ENCODE assay signal across 9 mouse cellular contexts in genomic region chr17:29199151-29199800, GRCm38 (mm10). TPM values are rescaled to one million over a fixed set of nuclear protein-coding genes. Genes with fewer than 3 reads are reported as not detected.
DNase-seq lines count a peak whose midpoint lies in the region; ATAC-seq and TF ChIP-seq lines count a peak whose summit lies in the region.
"Had no signal": no experiment of that assay in that cellular context is flagged by ENCODE, and none has a peak within 500 bp of the region (broad histone marks: within the 10 kb centered on the region; RNA-seq: fewer than 3 reads in every experiment).

No protein-coding gene starts in this region.

- 29% methylated on average over 9 of the region's 9 CpGs for whole genome bisulfite sequencing in hindbrain, embryonic 12.5 days
- WGBS in hindbrain, embryonic 11.5 days, result 24% methylated on average over 9 of the region's 9 CpGs
- WGBS in hindbrain, embryonic 13.5 days, result 20% methylated on average over 9 of the region's 9 CpGs
- WGBS in midbrain, embryonic 13.5 days, result 8% methylated on average over 9 of the region's 9 CpGs
- WGBS in heart, adult 2 months, result 41% methylated on average over 9 of the region's 9 CpGs

- TF ChIP-seq POLR2A in heart, adult 2 months (IDR thresholded peaks at IDR 0.05; ENCODE audit: insufficient read depth, low read depth, low read length), result no peak

- no peak for DNase-seq in hindbrain, embryonic 11.5 days (ENCODE audit: low spot score)
- DNase-seq in MN1 (ENCODE audit: low spot score), result peak; percentile 69
- no peak for DNase-seq in urinary bladder, postnatal 36 days (ENCODE audit: low spot score in 2 of 2)
- no peak for DNase-seq in heart, adult 2 months
- DNase-seq in adrenal gland, adult 2 months, result no peak

- ATAC-seq in hindbrain, embryonic 12.5 days (ENCODE audit: low FRiP score), result no peak
- ATAC-seq in hindbrain, embryonic 11.5 days (ENCODE audit: low FRiP score), result no peak
- no peak for ATAC-seq in hindbrain, embryonic 13.5 days (ENCODE audit: low FRiP score)
- peak; percentile 71; the same call in 1 of the 2 replicates for ATAC-seq in midbrain, embryonic 13.5 days

- no peaks in the 10 kb centered on the region for H3K9me3 ChIP-seq in hindbrain, embryonic 12.5 days (replicated peaks)
- no peaks in the 10 kb centered on the region for H3K9me3 ChIP-seq in hindbrain, embryonic 11.5 days (ENCODE audit: control insufficient read depth, low read length)
- H3K9me3 ChIP-seq in hindbrain, embryonic 13.5 days, result no peaks in the 10 kb centered on the region
- no peaks in the 10 kb centered on the region for H3K9me3 ChIP-seq in midbrain, embryonic 13.5 days

- no peaks in the 10 kb centered on the region for H3K27me3 ChIP-seq in hindbrain, embryonic 12.5 days
- H3K27me3 ChIP-seq in hindbrain, embryonic 11.5 days (ENCODE audit: control insufficient read depth, insufficient read depth, low read length), result no peaks in the 10 kb centered on the region
- no peaks in the 10 kb centered on the region for H3K27me3 ChIP-seq in hindbrain, embryonic 13.5 days
- H3K27me3 ChIP-seq in midbrain, embryonic 13.5 days, result no peaks in the 10 kb centered on the region
- no peaks in the 10 kb centered on the region for H3K27me3 ChIP-seq in heart, adult 2 months (ENCODE audit: control insufficient read depth, insufficient read depth, low read length)
- H3K27me3 ChIP-seq: CH12.LX had no signal

- no peaks in the 10 kb centered on the region for H3K36me3 ChIP-seq in hindbrain, embryonic 12.5 days
- H3K36me3 ChIP-seq in hindbrain, embryonic 11.5 days (ENCODE audit: control insufficient read depth, insufficient read depth, low read length), result no peaks in the 10 kb centered on the region
- H3K36me3 ChIP-seq in hindbrain, embryonic 13.5 days, result no peaks in the 10 kb centered on the region
- no peaks in the 10 kb centered on the region for H3K36me3 ChIP-seq in midbrain, embryonic 13.5 days
- no peaks in the 10 kb centered on the region for H3K36me3 ChIP-seq in heart, adult 2 months (ENCODE audit: control insufficient read depth, insufficient read depth, low read length)

- no peak for TF ChIP-seq EP300 in heart, adult 2 months (IDR thresholded peaks at IDR 0.05; ENCODE audit: insufficient read depth, low read depth, low read length)

- H3K4me2 ChIP-seq in hindbrain, embryonic 12.5 days (replicated peaks), result no peak overlapping the region
- H3K4me2 ChIP-seq in hindbrain, embryonic 11.5 days (replicated peaks; ENCODE audit: low read depth, low read length), result no peak overlapping the region
- H3K4me2 ChIP-seq in hindbrain, embryonic 13.5 days, result no peak overlapping the region
- H3K4me2 ChIP-seq in midbrain, embryonic 13.5 days (replicated peaks), result peak overlapping the region; percentile 15

- peaks cover 15% of the 10 kb centered on the region for H3K4me1 ChIP-seq in hindbrain, embryonic 12.5 days
- H3K4me1 ChIP-seq in hindbrain, embryonic 11.5 days (replicated peaks; ENCODE audit: control insufficient read depth, insufficient read depth, low read length), result no peaks in the 10 kb centered on the region
- peaks cover 14% of the 10 kb centered on the region for H3K4me1 ChIP-seq in hindbrain, embryonic 13.5 days (replicated peaks)
- H3K4me1 ChIP-seq in midbrain, embryonic 13.5 days (replicated peaks), result peaks cover 15% of the 10 kb centered on the region
- H3K4me1 ChIP-seq in heart, adult 2 months (ENCODE audit: control insufficient read depth, insufficient read depth, low read length), result no peaks in the 10 kb centered on the region

- H3K9ac ChIP-seq in hindbrain, embryonic 12.5 days, result no peak overlapping the region
- no peak overlapping the region for H3K9ac ChIP-seq in hindbrain, embryonic 11.5 days (ENCODE audit: low read depth, low read length)
- no peak overlapping the region for H3K9ac ChIP-seq in hindbrain, embryonic 13.5 days
- H3K9ac ChIP-seq in midbrain, embryonic 13.5 days (replicated peaks), result 0 out of 2 replicates have a peak overlapping the region, but pooled peaks have one; percentile 23
- no peak overlapping the region for H3K9ac ChIP-seq in heart, adult 2 months (ENCODE audit: low read depth, low read length)

- H3K79me2 ChIP-seq in heart, adult 2 months (replicated peaks; ENCODE audit: control insufficient read depth, insufficient read depth, low read length), result no peaks in the 10 kb centered on the region

- no peak overlapping the region for H3K4me3 ChIP-seq in hindbrain, embryonic 12.5 days
- H3K4me3 ChIP-seq in hindbrain, embryonic 11.5 days (ENCODE audit: low read depth, low read length), result no peak overlapping the region
- H3K4me3 ChIP-seq in hindbrain, embryonic 13.5 days, result no peak overlapping the region
- H3K4me3 ChIP-seq in midbrain, embryonic 13.5 days (replicated peaks), result no peak overlapping the region
- H3K4me3 ChIP-seq in heart, adult 2 months, result no peak overlapping the region

- intact Hi-C loops in heart, adult 2 months (cut with DNase I), result no loop called here

- H3K27ac ChIP-seq in hindbrain, embryonic 12.5 days, result peak overlapping the region; percentile 23; the same call in 1 of the 2 replicates
- H3K27ac ChIP-seq in hindbrain, embryonic 11.5 days (ENCODE audit: low read depth, low read length), result no peak overlapping the region
- H3K27ac ChIP-seq in hindbrain, embryonic 13.5 days, result peak overlapping the region; percentile 48
- peak overlapping the region; percentile 76 for H3K27ac ChIP-seq in midbrain, embryonic 13.5 days
- H3K27ac ChIP-seq in heart, adult 2 months, result no peak overlapping the region

- no peak for TF ChIP-seq CTCF in heart, adult 2 months (IDR thresholded peaks at IDR 0.05)

RNA-seq across cellular contexts. Expression of gene Cpne5, which starts 38.7 kb away (rescaled TPM):
- polyA plus RNA-seq in hindbrain, embryonic 12.5 days (2016; fragmentation: Nextera tagmentation; extraction: Ambion mirVana), result 6.0 and 6.1 TPM in 2 replicates
- polyA plus RNA-seq in hindbrain, embryonic 11.5 days (2014; fragmentation: Nextera tagmentation; extraction: Ambion mirVana), result 3.7 and 4.2 TPM in 2 replicates
- 18.9 and 20.2 TPM in 2 replicates for polyA plus RNA-seq in hindbrain, embryonic 13.5 days (2015; fragmentation: Nextera tagmentation; extraction: Ambion mirVana)
- 20.5 and 22.0 TPM in 2 replicates for polyA plus RNA-seq in midbrain, embryonic 13.5 days (2015; fragmentation: Nextera tagmentation; extraction: Ambion mirVana)
- 1 to 10 TPM; 4.4 to 5.2 TPM for total RNA-seq in heart, adult 2 months (2021)
- polyA plus RNA-seq in heart, adult 2 months (2012; rRNA removed), result 10.7 and 11.2 TPM in 2 replicates
- total RNA-seq in adrenal gland, adult 2 months (2021), result under 1 TPM; 0.38 to 0.75 TPM
- 1.4 and 1.7 TPM in 2 replicates for polyA plus RNA-seq in adrenal gland, adult 2 months (2012; rRNA removed)

Comparison
In these comparisons a context has a peak if more than half of its experiments do, and no peak if none do; other contexts are left out.
1. H3K27ac ChIP-seq: peak in hindbrain, embryonic 12.5 days (single experiment), hindbrain, embryonic 13.5 days (single experiment) and midbrain, embryonic 13.5 days (single experiment); none in hindbrain, embryonic 11.5 days (single experiment) and heart, adult 2 months (single experiment).